Mouse (Mus musculus) heart, embryonic 13.5 days (tissue): ENCODE data around the gene Shank2. TPM values are rescaled to one million over a fixed set of nuclear protein-coding genes. Genes with fewer than 3 reads are reported as not detected.

Experiments used
- ATAC-seq: fragments of 200-750 bp; cut with Nextera tagmentation; 2 replicates; pipeline ENCODE4 v1.8.0; 2017; ENCODE audit warnings: moderate TSS enrichment; ENCODE audit not compliant: insufficient number of reproducible peaks, low FRiP score, low TSS enrichment; ENCODE audit errors: extremely low read depth
- H3K27ac ChIP-seq: fragments of 300-500 bp; sonication (generic); replicated peaks from 2 replicates; pipeline ENCODE4 v1.5.1; 2015; ENCODE audit warnings: moderate library complexity, mild to moderate bottlenecking, inconsistent platforms
- H3K27me3 ChIP-seq: fragments of 300-500 bp; sonication (generic); replicated peaks from 2 replicates; pipeline ENCODE4 v1.6.1; 2015; ENCODE audit warnings: mild to moderate bottlenecking, inconsistent platforms
- H3K36me3 ChIP-seq: fragments of 300-500 bp; sonication (generic); 2 replicates; pipeline ENCODE4 v1.6.1; 2015; ENCODE audit warnings: mild to moderate bottlenecking, inconsistent platforms
- H3K4me1 ChIP-seq: fragments of 300-500 bp; sonication (generic); 2 replicates; pipeline ENCODE4 v1.6.1; 2015; ENCODE audit warnings: inconsistent platforms
- H3K4me2 ChIP-seq: fragments of 300-500 bp; sonication (generic); 2 replicates; pipeline ENCODE4 v1.6.1; 2015; ENCODE audit warnings: inconsistent platforms, mild to moderate bottlenecking, moderate library complexity
- H3K4me3 ChIP-seq: fragments of 300-500 bp; sonication (generic); 2 replicates; pipeline ENCODE4 v1.5.1; 2015; ENCODE audit warnings: moderate library complexity, mild to moderate bottlenecking, inconsistent platforms
- H3K9ac ChIP-seq: fragments of 300-500 bp; sonication (generic); 2 replicates; pipeline ENCODE4 v1.6.1; 2015; ENCODE audit warnings: inconsistent platforms, mild to moderate bottlenecking, moderate library complexity
- H3K9me3 ChIP-seq: fragments of 300-500 bp; sonication (generic); 2 replicates; pipeline ENCODE4 v1.6.1; 2016; ENCODE audit warnings: inconsistent platforms
- WGBS: fragments of 180-500 bp; shearing (Covaris S2); methylation state at CpG from one replicate; pipeline ENCODE4 v1.1.7; 2015; ENCODE audit warnings: mixed read lengths; 5-methylcytosine and 5-hydroxymethylcytosine counted together
- polyA plus RNA-seq: library from polyadenylated mRNA; unstranded; fragments of >200 nt; fragmentation: Nextera tagmentation; extraction: Ambion mirVana; gene quantifications from 2 replicates; pipeline ENCODE4 v1.2.1, GENCODE M21; 2015

Shank2 gene
- polyA plus RNA-seq, 1 experiment from 2014 or later, result 0.37 TPM

DNA sequence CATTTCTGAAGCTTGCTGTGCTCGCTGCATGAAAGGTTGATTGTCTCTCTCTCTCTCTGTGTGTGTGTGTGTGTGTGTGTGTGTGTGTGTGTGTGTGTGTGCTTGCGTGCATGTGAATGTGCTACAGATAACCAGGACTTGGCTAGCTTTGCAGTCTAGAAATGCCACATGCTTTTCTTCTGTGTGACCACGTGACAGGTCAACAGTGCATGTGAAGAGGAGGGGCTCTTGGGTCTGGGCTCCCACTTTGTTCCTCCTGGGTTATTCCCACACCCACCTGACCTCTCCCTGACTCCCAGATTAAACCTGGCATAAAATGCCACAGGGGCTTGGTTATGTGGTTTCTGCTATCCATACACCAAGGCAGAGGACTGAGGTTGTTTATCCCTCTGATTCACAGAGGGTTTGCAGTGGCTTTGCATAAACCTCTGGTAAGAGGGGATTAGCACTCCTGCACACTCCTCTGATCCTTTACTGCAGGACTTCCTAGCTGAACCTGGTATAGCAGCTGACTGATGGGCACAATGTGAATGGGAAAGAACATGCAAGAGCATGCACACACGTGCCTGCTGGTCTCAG lies 109.4 kb downstream of the Shank2 start:
- no peak overlapping the region for H3K27ac ChIP-seq
- WGBS, result 33% methylated on average over 4 of the region's 4 CpGs
- no peak overlapping the region for H3K4me3 ChIP-seq
- H3K9ac ChIP-seq, result no peak overlapping the region
- H3K36me3 ChIP-seq, result no peaks in the 10 kb centered on the region
- H3K9me3 ChIP-seq, result no peaks in the 10 kb centered on the region
- no peaks in the 10 kb centered on the region; the same call in 1 of the 2 replicates for H3K27me3 ChIP-seq
- peaks cover 8% of the 10 kb centered on the region for H3K4me1 ChIP-seq
- no peak for ATAC-seq
- no peak overlapping the region for H3K4me2 ChIP-seq

GRCm38 (mm10) chr7:144111981-144112380 lies 110.3 kb downstream of the Shank2 start:
- Histone ChIP-seq H3K9ac (no peak overlapping the region), H3K9me3 (no peaks in the 10 kb centered on the region), H3K27ac (no peak overlapping the region), H3K36me3 (no peaks in the 10 kb centered on the region), H3K4me3 (no peak overlapping the region), H3K4me1 (peaks cover 8% of the 10 kb centered on the region), H3K4me2 (no peak overlapping the region), H3K27me3 (no peaks in the 10 kb centered on the region; the same call in 1 of the 2 replicates)
- 57% methylated on average over 3 of the region's 3 CpGs for WGBS
- ATAC-seq, result no peak

GRCm38 (mm10) chr7:144114230-144114629 lies 112.5 kb downstream of the Shank2 start:
- Histone ChIP-seq H3K36me3 (no peaks in the 10 kb centered on the region), H3K27ac (no peak overlapping the region), H3K4me2 (no peak overlapping the region), H3K9me3 (no peaks in the 10 kb centered on the region), H3K4me3 (no peak overlapping the region), H3K9ac (no peak overlapping the region), H3K27me3 (peaks cover under 1% of the 10 kb centered on the region; the same call in 1 of the 2 replicates), H3K4me1 (peaks cover 8% of the 10 kb centered on the region)
- ATAC-seq, result no peak
- 78% methylated on average over 3 of the region's 3 CpGs for WGBS

GRCm38 (mm10) chr7:144119562-144119961 lies 117.8 kb downstream of the Shank2 start:
- 0 out of 2 replicates have a peak, but pooled peaks cover 2% of the 10 kb centered on the region for H3K27me3 ChIP-seq
- H3K9me3 ChIP-seq, result no peaks in the 10 kb centered on the region
- H3K36me3 ChIP-seq, result no peaks in the 10 kb centered on the region
- 59% methylated on average over 1 of the region's 1 CpGs for WGBS
- H3K27ac ChIP-seq, result no peak overlapping the region
- H3K9ac ChIP-seq, result no peak overlapping the region
- ATAC-seq, result no peak
- H3K4me2 ChIP-seq, result no peak overlapping the region
- no peaks in the 10 kb centered on the region for H3K4me1 ChIP-seq
- H3K4me3 ChIP-seq, result no peak overlapping the region

DNA sequence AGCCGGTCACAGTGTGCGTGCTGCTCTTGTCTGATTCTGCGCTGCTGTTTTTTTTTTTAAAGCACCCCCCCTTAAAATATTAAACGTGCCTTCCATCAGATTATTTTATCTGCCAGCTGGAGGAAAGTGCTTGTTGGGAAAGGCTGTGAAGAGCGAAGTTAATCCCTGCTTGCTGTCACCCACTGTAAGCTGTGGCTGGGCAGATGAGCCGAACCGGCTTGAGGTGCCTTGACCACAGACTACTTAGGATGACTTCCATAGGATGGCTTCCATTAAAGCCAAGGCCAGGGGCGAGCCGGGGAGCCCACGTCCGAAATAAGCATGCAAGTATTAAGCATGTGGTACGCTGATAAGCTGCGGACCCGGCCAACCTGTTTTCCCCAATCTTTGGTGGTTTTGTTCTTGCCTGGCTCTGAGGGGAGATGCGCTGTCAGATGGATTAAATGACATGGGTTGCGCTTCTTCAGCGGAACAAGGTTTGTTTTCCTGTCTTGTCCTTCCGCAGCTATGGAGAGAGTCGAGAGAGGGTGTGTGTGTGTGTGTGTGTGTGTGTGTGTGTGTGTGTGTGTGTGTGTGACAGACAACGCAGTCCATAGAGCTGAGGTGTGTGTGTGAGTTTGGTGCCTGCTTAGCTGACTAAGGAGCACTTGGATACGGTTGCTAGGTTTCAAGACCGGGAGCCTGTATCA lies 131.1 kb downstream of the Shank2 start:
- no peak overlapping the region for H3K9ac ChIP-seq
- H3K4me3 ChIP-seq, result no peak overlapping the region
- peaks cover 10% of the 10 kb centered on the region; the same call in 1 of the 2 replicates for H3K27me3 ChIP-seq
- ATAC-seq, result no peak
- H3K27ac ChIP-seq, result no peak overlapping the region
- H3K4me1 ChIP-seq, result no peaks in the 10 kb centered on the region
- H3K4me2 ChIP-seq, result no peak overlapping the region
- H3K36me3 ChIP-seq, result no peaks in the 10 kb centered on the region
- 73% methylated on average over 22 of the region's 22 CpGs for whole genome bisulfite sequencing
- H3K9me3 ChIP-seq, result no peaks in the 10 kb centered on the region

GRCm38 (mm10) chr7:144133388-144133998 lies 131.8 kb downstream of the Shank2 start:
- Histone ChIP-seq H3K9ac (no peak overlapping the region), H3K9me3 (no peaks in the 10 kb centered on the region), H3K27me3 (peaks cover 10% of the 10 kb centered on the region; the same call in 1 of the 2 replicates), H3K4me2 (no peak overlapping the region), H3K27ac (no peak overlapping the region), H3K4me1 (no peaks in the 10 kb centered on the region), H3K36me3 (no peaks in the 10 kb centered on the region), H3K4me3 (no peak overlapping the region)
- ATAC-seq, result no peak
- 64% methylated on average over 9 of the region's 9 CpGs for WGBS

DNA sequence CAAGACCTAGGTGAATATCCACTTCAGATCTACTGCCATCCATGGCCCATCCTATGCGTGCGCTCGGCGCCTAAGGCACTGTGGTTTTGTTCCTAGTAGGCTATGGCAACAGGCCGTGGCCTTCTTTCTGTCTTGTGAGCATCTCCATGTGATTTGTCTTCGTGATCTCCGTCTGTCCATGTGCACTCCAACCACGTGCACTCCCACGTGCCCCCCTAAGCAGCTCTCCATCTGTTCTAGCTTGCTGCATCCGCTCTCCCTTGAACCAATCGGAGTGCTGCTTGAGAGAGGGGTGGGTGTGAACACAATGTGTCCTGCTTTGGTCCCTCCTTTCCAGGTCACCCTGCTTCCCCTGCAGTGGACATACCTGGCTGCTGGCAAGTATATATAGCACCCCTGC lies 133.0 kb downstream of the Shank2 start:
- Histone ChIP-seq H3K4me2 (no peak overlapping the region), H3K27me3 (peaks cover 10% of the 10 kb centered on the region; the same call in 1 of the 2 replicates), H3K9me3 (no peaks in the 10 kb centered on the region), H3K36me3 (no peaks in the 10 kb centered on the region), H3K27ac (no peak overlapping the region), H3K4me1 (no peaks in the 10 kb centered on the region), H3K4me3 (no peak overlapping the region), H3K9ac (no peak overlapping the region)
- no peak; the same call in 1 of the 2 replicates for ATAC-seq
- WGBS, result 85% methylated on average over 11 of the region's 11 CpGs

- peaks cover 3% of the 10 kb centered on the region; the same call in 1 of the 2 replicates for H3K27me3 ChIP-seq
- no peak overlapping the region for H3K9ac ChIP-seq
- no peaks in the 10 kb centered on the region for H3K9me3 ChIP-seq
- WGBS, result 57% methylated on average over 2 of the region's 2 CpGs
- no peaks in the 10 kb centered on the region for H3K36me3 ChIP-seq
- no peak overlapping the region for H3K4me3 ChIP-seq
- no peak for ATAC-seq
- H3K27ac ChIP-seq, result no peak overlapping the region
- no peak overlapping the region for H3K4me2 ChIP-seq
- H3K4me1 ChIP-seq, result no peaks in the 10 kb centered on the region
These were observed 136.1 kb downstream of the Shank2 start for GRCm38 (mm10) chr7:144137827-144138226.

- no peak for ATAC-seq
- H3K27me3 ChIP-seq, result peaks cover 3% of the 10 kb centered on the region; the same call in 1 of the 2 replicates
- 63% methylated on average over 2 of the region's 2 CpGs for WGBS
- H3K4me2 ChIP-seq, result no peak overlapping the region
- no peak overlapping the region for H3K4me3 ChIP-seq
- H3K36me3 ChIP-seq, result no peaks in the 10 kb centered on the region
- no peak overlapping the region for H3K9ac ChIP-seq
- H3K9me3 ChIP-seq, result no peaks in the 10 kb centered on the region
- H3K4me1 ChIP-seq, result no peaks in the 10 kb centered on the region
- H3K27ac ChIP-seq, result no peak overlapping the region
These were observed 136.7 kb downstream of the Shank2 start for GRCm38 (mm10) chr7:144138476-144138875.

- H3K36me3 ChIP-seq, result no peaks in the 10 kb centered on the region
- no peaks in the 10 kb centered on the region for H3K9me3 ChIP-seq
- WGBS, result 61% methylated on average over 2 of the region's 2 CpGs
- no peak overlapping the region for H3K4me2 ChIP-seq
- no peak overlapping the region for H3K4me3 ChIP-seq
- ATAC-seq, result no peak
- peaks cover 3% of the 10 kb centered on the region; the same call in 1 of the 2 replicates for H3K27me3 ChIP-seq
- H3K9ac ChIP-seq, result no peak overlapping the region
- no peaks in the 10 kb centered on the region for H3K4me1 ChIP-seq
- H3K27ac ChIP-seq, result no peak overlapping the region
These were observed 138.0 kb downstream of the Shank2 start for GRCm38 (mm10) chr7:144139691-144140090.

- Histone ChIP-seq H3K36me3 (no peaks in the 10 kb centered on the region), H3K27me3 (peaks cover 3% of the 10 kb centered on the region; the same call in 1 of the 2 replicates), H3K9ac (no peak overlapping the region), H3K9me3 (no peaks in the 10 kb centered on the region), H3K4me1 (no peaks in the 10 kb centered on the region), H3K27ac (no peak overlapping the region), H3K4me2 (no peak overlapping the region), H3K4me3 (no peak overlapping the region)
- no peak for ATAC-seq
- WGBS, result 71% methylated on average over 3 of the region's 3 CpGs
These were observed 138.7 kb downstream of the Shank2 start for GRCm38 (mm10) chr7:144140470-144140869.
